In genomic region chr3:50296956-50297355, GRCm38 (mm10) we compare ENCODE assay signal across 28 mouse cellular contexts.
DNase-seq lines count a peak whose midpoint lies in the region; ATAC-seq lines count a peak whose summit lies in the region.
"Had no signal": no experiment of that assay in that cellular context is flagged by ENCODE, and none has a peak within 500 bp of the region (broad histone marks: within the 10 kb centered on the region; RNA-seq: fewer than 3 reads in every experiment).

No protein-coding gene starts in this region.

- no peaks in the 10 kb centered on the region for H3K9me3 ChIP-seq in embryonic facial prominence, embryonic 11.5 days (replicated peaks; ENCODE audit: control insufficient read depth, low read length)
- H3K9me3 ChIP-seq: kidney, embryonic 15.5 days; limb, embryonic 12.5 days; neural tube, embryonic 13.5 days had no signal

- DNase-seq in cerebellum, postnatal 10 days: peak; percentile 30 to 52
- no peak for DNase-seq in cerebellum, adult 9-10 months
- peak; percentile 52 for DNase-seq in left cerebral cortex, postnatal 4 days
- DNase-seq in left cerebral cortex, adult 8-10 months (ENCODE audit: low spot score in 2 of 2): no peak
- DNase-seq in R1 (ENCODE audit: low read depth, low spot score): peak; percentile 7
- peak; percentile 26 for DNase-seq in embryonic facial prominence, embryonic 11.5 days (ENCODE audit: low spot score)
- no peak for DNase-seq in urinary bladder, adult 18-20 months (ENCODE audit: low spot score in 2 of 2)
- DNase-seq in layer of hippocampus, adult 11-12 months (ENCODE audit: low spot score): no peak
- DNase-seq: adrenal gland, postnatal 10 days; cerebellum, adult 18-20 months; cerebellum, postnatal 25 days; gastrocnemius, postnatal 14 days; heart, postnatal 14 days; kidney, adult 18-20 months; kidney, postnatal 25 days; liver, postnatal 0 days; right cerebral cortex, postnatal 14 days; thymus, postnatal 4 days had no signal

- no peak overlapping the region for H3K9ac ChIP-seq in embryonic facial prominence, embryonic 11.5 days (replicated peaks; ENCODE audit: low read length)
- H3K9ac ChIP-seq: kidney, embryonic 15.5 days; limb, embryonic 12.5 days; liver, postnatal 0 days; neural tube, embryonic 13.5 days had no signal

- ATAC-seq in embryonic facial prominence, embryonic 11.5 days (replicated peaks; ENCODE audit: insufficient number of reproducible peaks, low FRiP score, low TSS enrichment, low read depth): no peak
- ATAC-seq: forebrain, embryonic 14.5 days; liver, postnatal 0 days; lung, postnatal 0 days; midbrain, embryonic 16.5 days had no signal

- H3K27me3 ChIP-seq in embryonic facial prominence, embryonic 11.5 days (ENCODE audit: control insufficient read depth, insufficient read depth, low read length): no peaks in the 10 kb centered on the region
- H3K27me3 ChIP-seq: limb, embryonic 12.5 days; neural tube, embryonic 13.5 days had no signal

- intact Hi-C loops in left cerebral cortex, postnatal 4 days (cut with DNase I): no loop called here

- H3K4me2 ChIP-seq in embryonic facial prominence, embryonic 11.5 days (ENCODE audit: low read depth, low read length): no peak overlapping the region
- H3K4me2 ChIP-seq: kidney, embryonic 15.5 days; limb, embryonic 12.5 days; liver, embryonic 11.5 days; neural tube, embryonic 13.5 days had no signal

- no peak overlapping the region for H3K4me3 ChIP-seq in embryonic facial prominence, embryonic 11.5 days (ENCODE audit: low read depth, low read length)
- H3K4me3 ChIP-seq: kidney, embryonic 15.5 days; layer of hippocampus, adult 2 months; limb, embryonic 12.5 days; neural tube, embryonic 13.5 days had no signal

- no peaks in the 10 kb centered on the region for H3K36me3 ChIP-seq in embryonic facial prominence, embryonic 11.5 days (replicated peaks; ENCODE audit: control insufficient read depth, insufficient read depth, low read depth, low read length)
- H3K36me3 ChIP-seq: G1E; kidney, embryonic 15.5 days; limb, embryonic 12.5 days; neural tube, embryonic 13.5 days had no signal

- H3K4me1 ChIP-seq in embryonic facial prominence, embryonic 11.5 days (ENCODE audit: control insufficient read depth, insufficient read depth, low read length): no peaks in the 10 kb centered on the region

- WGBS in embryonic facial prominence, embryonic 11.5 days: 55% methylated on average over 10 of the region's 10 CpGs

- no peak overlapping the region for H3K27ac ChIP-seq in embryonic facial prominence, embryonic 11.5 days (replicated peaks; ENCODE audit: low read depth, low read length)
- H3K27ac ChIP-seq: kidney, embryonic 15.5 days; layer of hippocampus, adult 2 months; limb, embryonic 12.5 days; macrophage; neural tube, embryonic 13.5 days had no signal

Comparison
In these comparisons a context has a peak if more than half of its experiments do, and no peak if none do; other contexts are left out.
1. DNase-seq: peak in cerebellum, postnatal 10 days (2 of 2), left cerebral cortex, postnatal 4 days (single experiment), R1 (single experiment) and embryonic facial prominence, embryonic 11.5 days (single experiment); none in cerebellum, adult 9-10 months (single experiment), left cerebral cortex, adult 8-10 months (0 of 2), urinary bladder, adult 18-20 months (0 of 2) and layer of hippocampus, adult 11-12 months (single experiment).